Mouse (Mus musculus): ENCODE measurements at regions not wholly inside any gene's neighbourhood (a gene's known extent, or its start where the extent isn't known, plus 50 kb on each side); places are given as distances from the start of the nearest gene placed in this dataset.

DNA sequence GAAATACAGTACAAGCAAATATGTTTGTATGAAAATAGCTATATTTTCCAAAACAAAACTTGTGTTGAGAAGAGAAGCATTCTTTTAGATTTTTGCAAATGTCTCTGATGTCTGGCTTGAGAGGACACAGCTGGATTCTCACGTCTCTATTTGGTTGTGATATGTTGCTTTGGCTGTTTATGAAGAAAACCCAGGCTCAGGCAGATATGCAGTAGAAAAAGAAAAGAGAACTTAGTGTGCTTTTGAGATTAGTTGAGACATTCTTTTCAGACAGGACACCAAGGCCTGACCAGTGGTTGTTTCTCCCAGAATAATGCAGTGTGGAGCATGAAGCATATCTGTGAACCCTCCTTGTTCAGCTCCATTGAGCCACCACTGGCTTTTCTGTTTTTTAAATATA lies 178.8 kb upstream of the Mamld1 start:
- no peak for TF ChIP-seq CTCF (IDR thresholded peaks at IDR 0.05; ENCODE audit: low read depth)
- no peak for TF ChIP-seq EP300 (IDR thresholded peaks at IDR 0.05; ENCODE audit: low read depth)

All from heart, postnatal 0 days (tissue).